Mouse (Mus musculus): ENCODE measurements around the gene Wfdc9. TPM values are rescaled to one million over a fixed set of nuclear protein-coding genes. Genes with fewer than 3 reads are reported as not detected.
"Not testable (repeated sequence)": the region's sequence is repeated elsewhere in the genome, so short reads cannot be mapped to it uniquely, and the experiment has no call there.

Gene Wfdc9
- total RNA-seq, 2 experiments from 2014 or later: not detected

DNA sequence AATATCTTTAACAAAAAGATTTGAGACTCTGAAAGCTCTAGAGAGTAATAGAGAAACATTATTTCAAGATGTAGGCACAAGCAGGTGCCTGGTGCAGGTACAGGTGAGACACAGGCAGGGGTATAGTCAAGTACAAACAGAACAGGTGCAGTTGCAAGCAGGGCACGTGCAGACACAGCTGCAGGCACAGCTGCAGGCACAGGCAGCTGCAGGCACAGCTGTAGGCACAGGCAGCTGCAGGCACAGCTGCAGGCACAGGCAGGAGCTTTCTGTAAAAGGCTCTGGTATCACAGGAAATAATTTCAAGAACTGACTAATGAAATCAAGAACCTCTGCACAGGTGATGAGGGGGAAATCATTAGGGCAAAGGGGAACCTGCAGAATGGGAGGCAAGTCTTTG, 14.6 kb upstream of the Wfdc9 start:
- no peak for TF ChIP-seq CTCF (IDR thresholded peaks at IDR 0.05)
- DNase-seq: no peak
- Histone ChIP-seq H3K4me3 (no peak overlapping the region), H3K27ac (no peak overlapping the region)
- intact Hi-C loops (cut with DNase I): no loop called here

DNA sequence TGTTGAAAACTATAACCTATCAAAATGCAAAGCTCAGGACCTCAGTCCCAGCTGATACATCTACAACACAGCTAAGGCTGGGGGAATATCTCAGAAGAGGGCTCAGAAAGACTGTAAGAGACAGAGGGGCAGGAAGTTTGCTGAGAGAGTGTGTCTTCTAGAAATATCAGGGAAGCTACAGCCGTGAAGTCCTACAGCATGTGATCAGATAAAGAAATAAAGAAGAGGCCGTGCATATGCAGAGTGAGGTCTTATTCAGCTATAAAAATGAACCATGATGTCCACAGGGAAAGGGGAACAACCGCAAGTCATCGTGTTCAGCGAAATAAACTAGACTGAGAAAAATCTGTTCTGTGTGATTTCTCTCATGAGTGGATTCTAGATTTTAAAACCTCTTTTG, 13.9 kb upstream of the Wfdc9 start:
- no peak for TF ChIP-seq CTCF (IDR thresholded peaks at IDR 0.05)
- intact Hi-C loops (cut with DNase I): no loop called here
- no peak overlapping the region for H3K4me3 ChIP-seq
- no peak overlapping the region for H3K27ac ChIP-seq
- DNase-seq: no peak

DNA sequence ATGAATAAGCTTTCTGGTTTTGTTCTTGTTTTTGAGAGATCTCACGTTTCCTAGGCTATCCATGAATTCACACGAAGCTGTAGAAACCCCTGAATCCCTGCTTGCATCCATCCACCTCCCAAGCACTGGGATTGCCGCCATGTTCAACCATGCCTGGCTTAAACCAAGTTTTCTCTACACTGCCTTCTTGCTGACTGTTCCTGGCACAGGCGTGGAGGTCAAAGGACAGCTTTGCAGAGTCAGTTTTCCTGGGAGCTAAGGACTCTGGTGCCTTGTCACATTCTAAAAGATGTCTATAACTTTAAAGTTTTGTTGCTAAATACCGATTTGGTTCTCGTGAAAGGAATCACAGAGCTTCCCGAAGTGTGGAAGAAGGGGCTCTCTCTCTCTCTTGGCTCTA, 8.5 kb upstream of the Wfdc9 start:
- no peak for TF ChIP-seq CTCF (IDR thresholded peaks at IDR 0.05)
- DNase-seq: no peak
- no peak overlapping the region for H3K4me3 ChIP-seq
- H3K27ac ChIP-seq: no peak overlapping the region
- intact Hi-C loops (cut with DNase I): no loop called here

DNA sequence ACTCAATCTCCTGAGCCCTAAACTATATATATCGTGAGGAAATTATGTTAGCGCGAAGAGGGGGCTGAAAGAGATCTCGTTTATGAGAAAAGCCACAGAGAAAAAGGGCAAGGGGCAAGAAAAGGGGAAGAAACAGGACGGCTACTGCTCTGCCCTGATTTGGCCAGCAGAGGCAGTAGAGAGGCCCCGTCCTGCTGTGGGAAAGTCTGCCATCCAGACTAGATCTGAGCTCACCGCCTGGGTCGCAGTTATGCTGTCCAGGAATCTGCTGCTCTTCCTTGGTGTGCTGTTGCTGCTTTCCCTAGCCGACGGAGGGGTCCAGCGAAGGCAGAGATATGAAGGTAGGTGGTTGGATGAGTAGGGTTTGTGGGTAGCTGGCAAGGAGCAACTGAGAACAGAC, 525 bp downstream of the Wfdc9 start, which contains the start of gene Wfdc10:
Wfdc10 (plus strand) TSS at position 189 of the 400 bp plus-strand sequence.
- intact Hi-C loops (cut with DNase I): no loop called here
- peak; percentile 75 for TF ChIP-seq CTCF (IDR thresholded peaks at IDR 0.05)
- peak; percentile 28 for DNase-seq
- H3K4me3 ChIP-seq: no peak within 1 kb of the TSS
- no peak within 1 kb of the TSS for H3K27ac ChIP-seq

DNA sequence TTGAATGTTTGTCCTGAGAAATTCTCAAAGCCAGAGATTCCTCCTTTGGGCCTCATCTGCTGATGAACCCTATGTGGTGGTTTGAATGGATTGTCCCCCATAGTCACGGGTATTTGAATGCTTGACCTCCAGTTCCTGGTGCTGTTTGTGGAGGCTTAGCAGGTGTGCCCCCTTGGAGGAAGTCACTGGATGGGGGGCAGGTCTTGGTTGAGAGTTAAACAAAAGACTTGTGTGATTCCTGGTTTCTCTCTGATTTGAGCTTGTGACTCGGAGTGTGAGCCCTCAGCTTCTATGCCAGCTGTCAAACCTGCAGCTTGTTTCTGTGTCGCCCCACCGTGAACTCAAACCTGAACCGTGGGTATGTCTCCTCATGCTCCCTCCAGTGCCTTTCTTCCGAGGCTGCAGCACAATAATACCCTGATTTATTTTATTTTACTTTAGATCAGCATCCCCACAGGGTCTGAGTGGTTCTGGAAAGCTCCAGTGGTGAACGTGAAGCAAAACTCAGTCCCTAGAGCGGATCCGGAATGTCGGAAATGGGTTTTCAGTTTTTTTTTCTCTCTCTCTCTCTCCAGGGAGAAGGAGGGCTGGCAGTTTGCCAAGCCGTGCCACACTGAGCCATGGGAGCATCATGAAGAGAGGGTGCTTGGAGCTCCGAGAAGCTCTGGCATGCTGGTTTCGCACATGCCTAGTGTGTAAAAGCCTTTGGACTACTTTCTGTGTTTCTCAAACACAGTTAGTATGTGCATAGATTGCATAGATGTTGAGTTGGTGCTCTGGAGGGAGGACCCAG, 14.3 kb downstream of the Wfdc9 start:
- intact Hi-C loops (cut with DNase I): no loop called here

DNA sequence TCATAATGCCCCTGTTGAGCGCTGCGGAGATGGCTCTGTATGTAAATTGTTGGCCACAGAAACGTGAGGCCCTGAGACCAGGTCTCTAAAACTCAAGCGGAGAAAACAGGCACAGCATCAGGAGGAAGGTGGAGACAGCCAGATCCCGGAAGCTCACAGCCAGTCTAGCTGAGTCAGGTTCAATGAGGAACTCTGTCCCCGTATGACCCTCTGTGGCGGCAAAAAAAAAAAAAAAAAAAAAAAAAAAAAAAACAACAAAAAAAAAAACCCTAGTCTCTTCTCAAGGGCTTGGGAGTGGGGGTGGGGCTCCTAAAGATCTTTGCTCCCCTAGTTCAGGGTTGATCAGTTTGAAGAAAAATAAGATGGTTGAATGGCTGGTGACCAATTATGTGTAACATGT, 15.3 kb downstream of the Wfdc9 start:
- intact Hi-C loops (cut with DNase I): no loop called here

More for the DNA sequence above, 14.3 kb downstream of the Wfdc9 start:
- Histone ChIP-seq H3K4me3 (no peak overlapping the region), H3K27ac (no peak overlapping the region)
- DNase-seq: no peak
- no peak for TF ChIP-seq CTCF (IDR thresholded peaks at IDR 0.05)

DNA sequence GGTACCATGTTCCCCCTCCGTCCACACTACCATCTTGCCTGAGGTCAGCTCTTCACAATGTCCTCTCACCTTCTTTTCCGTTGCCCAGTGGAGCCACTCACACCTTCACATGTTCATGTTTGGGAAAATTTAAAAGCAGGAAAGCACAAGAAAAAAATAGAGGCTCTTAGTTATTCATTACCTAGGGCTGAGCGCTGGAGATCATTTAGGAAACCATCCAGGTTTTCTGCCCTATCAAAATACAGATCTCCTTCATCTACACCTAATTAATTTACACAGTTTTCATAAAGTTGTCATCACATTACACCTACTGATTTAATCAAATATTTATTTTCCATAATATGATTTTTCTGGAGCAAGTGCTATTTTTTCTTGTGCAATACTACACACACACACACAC, 17.7 kb downstream of the Wfdc9 start, which contains the start of gene Wfdc16:
Wfdc16 (minus strand) TSS at position 101 of the 400 bp plus-strand sequence.
- Histone ChIP-seq H3K4me3 (no peak within 1 kb of the TSS), H3K27ac (no peak within 1 kb of the TSS)
- intact Hi-C loops (cut with DNase I): no loop called here
- DNase-seq: no peak
- no peak for TF ChIP-seq CTCF (IDR thresholded peaks at IDR 0.05)

More for the DNA sequence above, 15.3 kb downstream of the Wfdc9 start:
- DNase-seq: no peak
- no peak overlapping the region for H3K4me3 ChIP-seq
- H3K27ac ChIP-seq: no peak overlapping the region
- TF ChIP-seq CTCF (IDR thresholded peaks at IDR 0.05): no peak

DNA sequence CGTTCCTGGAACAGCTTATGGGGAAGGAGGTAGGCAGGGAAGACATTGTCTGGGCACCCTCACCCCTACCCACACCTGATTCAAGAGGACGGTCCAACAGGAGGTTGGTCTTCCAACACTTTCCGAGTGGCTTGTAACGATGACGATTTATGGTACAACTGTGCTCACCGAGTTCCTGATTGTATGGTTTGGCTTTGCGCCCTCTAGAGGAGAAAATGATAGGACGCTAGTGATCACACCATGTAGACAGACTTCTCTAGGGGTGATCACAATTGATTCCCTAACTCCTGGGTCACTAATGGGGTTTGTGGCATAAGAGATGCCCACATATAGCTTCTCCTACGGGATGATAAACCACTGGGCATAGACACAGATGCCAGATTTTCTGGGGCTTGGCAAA, 21.1 kb downstream of the Wfdc9 start:
- DNase-seq: no peak
- TF ChIP-seq CTCF (IDR thresholded peaks at IDR 0.05): no peak
- H3K27ac ChIP-seq: no peak overlapping the region
- H3K4me3 ChIP-seq: no peak overlapping the region
- intact Hi-C loops (cut with DNase I): no loop called here

DNA sequence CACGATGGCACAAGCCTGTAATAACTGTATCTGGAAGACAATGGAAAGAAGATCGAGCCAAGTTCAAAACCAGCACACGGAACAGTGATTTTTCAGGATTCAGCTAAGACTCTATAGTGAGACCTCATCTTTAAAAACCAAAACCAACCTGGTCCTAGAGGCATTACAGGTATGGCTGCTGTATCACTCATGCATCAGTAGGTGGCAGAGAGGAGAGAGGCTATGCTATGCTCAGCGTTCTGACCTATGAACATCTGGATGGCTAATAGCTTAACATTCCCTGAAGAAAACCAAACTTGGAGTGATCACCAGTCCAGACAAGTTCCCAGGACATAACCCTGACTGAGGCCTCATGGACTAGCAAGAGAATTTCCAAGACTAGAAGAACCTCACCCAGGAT, 34.6 kb downstream of the Wfdc9 start:
- no peak for TF ChIP-seq CTCF (IDR thresholded peaks at IDR 0.05)
- no peak overlapping the region for H3K27ac ChIP-seq
- DNase-seq: no peak
- intact Hi-C loops (cut with DNase I): no loop called here
- H3K4me3 ChIP-seq: no peak overlapping the region

DNA sequence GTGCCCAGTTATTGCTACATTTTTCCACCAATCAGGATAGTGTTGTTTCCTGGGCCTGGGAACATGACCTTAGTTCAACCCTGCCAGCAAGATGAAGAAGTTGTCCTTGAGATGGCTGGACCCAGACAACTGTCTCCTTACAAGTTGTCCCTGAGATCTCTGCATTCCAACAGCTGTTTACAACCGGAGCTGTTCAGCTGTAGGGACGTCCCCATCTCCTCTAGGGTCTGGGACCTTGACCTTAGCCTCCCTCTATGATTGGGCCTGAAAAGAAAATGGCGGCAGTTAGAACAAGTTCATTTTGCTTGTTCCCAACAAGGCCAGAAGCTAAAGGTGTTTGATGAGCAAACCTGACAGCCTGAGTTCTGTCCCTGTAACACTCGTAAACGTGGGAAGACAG, 37.3 kb downstream of the Wfdc9 start:
- no peak for DNase-seq
- TF ChIP-seq CTCF (IDR thresholded peaks at IDR 0.05): no peak
- Histone ChIP-seq H3K4me3 (no peak overlapping the region), H3K27ac (no peak overlapping the region)
- intact Hi-C loops (cut with DNase I): no loop called here

DNA sequence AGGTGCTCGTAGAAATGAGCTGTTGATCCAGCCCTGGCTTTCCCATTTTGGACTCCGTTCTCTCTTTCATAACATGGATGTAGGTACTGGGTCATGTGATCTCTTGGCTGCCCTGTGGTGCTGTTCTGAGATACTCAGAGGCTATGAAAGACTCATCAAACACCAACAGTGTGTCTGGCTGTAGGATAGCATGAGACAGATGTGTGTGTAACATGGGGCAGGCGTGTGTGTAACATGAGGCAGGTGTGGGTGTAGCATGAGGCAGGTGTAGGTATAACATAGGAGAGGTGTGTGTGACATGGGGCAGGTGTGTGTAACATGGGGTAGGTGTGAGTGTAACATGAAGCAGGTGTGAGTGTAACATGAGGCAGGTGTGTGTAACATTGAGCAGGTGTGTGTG, 41.0 kb downstream of the Wfdc9 start:
- Histone ChIP-seq H3K4me3 (no peak overlapping the region), H3K27ac (no peak overlapping the region)
- intact Hi-C loops (cut with DNase I): no loop called here
- DNase-seq: no peak
- no peak for TF ChIP-seq CTCF (IDR thresholded peaks at IDR 0.05)

DNA sequence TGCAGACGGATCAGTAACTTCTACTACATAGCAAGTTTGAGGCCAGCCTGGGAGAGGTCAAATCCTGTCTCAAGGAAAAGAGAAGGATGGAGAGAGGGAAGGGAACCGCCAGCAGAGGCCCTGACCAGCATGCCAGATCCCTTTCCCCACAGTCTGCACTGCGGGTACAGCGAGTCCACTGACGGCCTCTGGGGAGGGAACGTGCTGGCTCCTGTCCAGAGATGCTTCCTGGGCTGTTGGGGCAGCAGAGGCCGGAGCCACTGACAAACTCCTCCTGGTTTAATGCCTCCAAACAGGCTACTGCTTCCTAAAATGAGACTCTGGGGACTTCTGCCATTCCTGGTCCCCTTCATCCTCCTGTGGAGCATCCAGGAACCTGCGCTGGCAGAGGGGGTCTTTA, 42.9 kb downstream of the Wfdc9 start, which contains the start of the genes Wfdc6b and Wfdc8:
Wfdc6b (plus strand) TSS at position 52 of the 400 bp plus-strand sequence.
Wfdc8 (minus strand) TSS at position 156 of the 400 bp plus-strand sequence.
- intact Hi-C loops (cut with DNase I); H3K4me3 ChIP-seq; H3K27ac ChIP-seq: not testable (repeated sequence)
- DNase-seq: peak; percentile 59

DNA sequence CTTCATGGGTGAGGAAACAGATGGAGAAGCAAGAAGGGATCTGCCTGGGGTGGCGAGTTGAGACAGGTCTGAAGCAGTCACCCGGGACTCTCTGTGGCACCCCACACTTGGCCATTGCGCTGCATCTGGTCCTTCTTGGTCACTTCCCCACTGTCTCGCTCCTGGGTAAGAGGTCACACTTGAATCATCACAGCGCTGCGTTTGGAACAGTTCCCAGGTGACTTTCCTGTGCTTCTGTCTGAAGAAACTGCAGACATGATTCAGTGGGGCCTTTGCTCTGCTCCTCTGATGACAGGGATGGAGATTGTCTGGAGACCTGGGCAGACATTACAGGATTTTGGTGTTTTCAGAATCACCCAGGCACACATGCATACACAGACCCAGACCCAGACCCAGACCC, 47.6 kb downstream of the Wfdc9 start:
- Histone ChIP-seq H3K27ac (no peak overlapping the region), H3K4me3 (no peak overlapping the region)
- TF ChIP-seq CTCF (IDR thresholded peaks at IDR 0.05): no peak
- no peak for DNase-seq
- intact Hi-C loops (cut with DNase I): no loop called here

DNA sequence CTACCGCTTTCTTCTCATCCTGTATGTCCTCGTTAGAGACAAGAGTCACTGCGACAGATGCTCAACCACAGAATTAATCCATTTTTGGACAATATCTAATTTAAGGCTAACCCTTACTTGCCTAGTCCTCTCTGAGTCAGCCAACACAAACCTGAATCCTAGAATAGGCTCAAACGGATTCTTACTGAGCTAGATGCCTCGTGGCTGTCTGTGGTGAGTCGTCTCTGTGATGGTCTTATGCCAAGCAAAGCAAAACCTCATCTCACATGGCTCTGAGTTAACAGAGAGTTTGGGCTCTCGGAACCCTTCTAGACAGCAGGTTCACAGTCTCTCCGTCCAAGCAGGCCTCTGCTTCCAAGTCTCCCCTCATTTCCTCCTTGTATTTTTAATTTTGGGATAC, 52.0 kb downstream of the Wfdc9 start:
- no peak overlapping the region for H3K27ac ChIP-seq
- no peak for DNase-seq
- intact Hi-C loops (cut with DNase I): no loop called here
- no peak for TF ChIP-seq CTCF (IDR thresholded peaks at IDR 0.05)
- H3K4me3 ChIP-seq: no peak overlapping the region
